Mouse (Mus musculus) MEL (cell line): ENCODE measurements around the gene Rnaseh1. TPM values are rescaled to one million over a fixed set of nuclear protein-coding genes. Genes with fewer than 3 reads are reported as not detected.

Experiments used
- DNase-seq: peaks from one replicate; pipeline ENCODE4 v3.0.0; 2011; ENCODE audit warnings: low read depth, low spot score
- H3K27ac ChIP-seq: 2 replicates; pipeline ENCODE4 v1.5.1; 2012; ENCODE audit warnings: low read depth, mild to moderate bottlenecking, control low read depth, low read length, moderate library complexity; ENCODE audit not compliant: control insufficient read depth
- H3K27me3 ChIP-seq, 2 experiments: fragments of 150-350 bp in 1 of 2; sonication (generic) in 1 of 2; 2 replicates each; pipeline ENCODE4 v1.6.1; 2012; ENCODE audit warnings: low read length in 2 of 2, mild to moderate bottlenecking in 2 of 2, improper control_type of control experiment in 1 of 2, moderate library complexity in 1 of 2; ENCODE audit not compliant: insufficient read depth in 2 of 2, control insufficient read depth in 1 of 2
- H3K36me3 ChIP-seq, 2 experiments: 2 replicates each; pipeline ENCODE4 v1.6.1; 2012 to 2014; ENCODE audit warnings: low read length in 2 of 2, improper control_type of control experiment in 1 of 2, inconsistent platforms in 1 of 2, mild to moderate bottlenecking in 1 of 2; ENCODE audit not compliant: insufficient read depth in 2 of 2, control insufficient read depth in 1 of 2
- H3K4me1 ChIP-seq, 2 experiments: fragments of 150-350 bp in 1 of 2; sonication (generic) in 1 of 2; 2 replicates each; pipeline ENCODE4 v1.6.1; 2012; ENCODE audit warnings: low read length in 2 of 2, improper control_type of control experiment in 1 of 2, mild to moderate bottlenecking in 1 of 2; ENCODE audit not compliant: insufficient read depth in 2 of 2, control insufficient read depth in 1 of 2
- H3K4me3 ChIP-seq, 2 experiments: fragments of 150-350 bp in 1 of 2; sonication (generic) in 1 of 2; 2 replicates each; pipeline ENCODE4 v1.5.1; 2012; ENCODE audit warnings: low read depth in 2 of 2, low read length in 2 of 2, mild to moderate bottlenecking in 2 of 2, moderate library complexity in 2 of 2, control low read depth in 1 of 2, improper control_type of control experiment in 1 of 2; ENCODE audit not compliant: control insufficient read depth in 1 of 2, insufficient read depth in 1 of 2
- H3K79me2 ChIP-seq: 2 replicates; pipeline ENCODE4 v1.6.1; 2012; ENCODE audit warnings: mild to moderate bottlenecking, low read length, moderate library complexity; ENCODE audit not compliant: control insufficient read depth, poor library complexity, insufficient read depth
- H3K9ac ChIP-seq: 2 replicates; pipeline ENCODE4 v1.6.1; 2012; ENCODE audit warnings: low read depth, mild to moderate bottlenecking, control low read depth, low read length, moderate library complexity; ENCODE audit not compliant: control insufficient read depth, poor library complexity, severe bottlenecking
- H3K9me3 ChIP-seq: fragments of 150-350 bp; sonication (generic); replicated peaks from 2 replicates; pipeline ENCODE4 v1.6.1; 2012; ENCODE audit warnings: mild to moderate bottlenecking, low read length, improper control_type of control experiment, moderate library complexity; ENCODE audit not compliant: insufficient read depth
- BHLHE40 ChIP-seq: IDR thresholded peaks from 2 replicates; pipeline ENCODE4 v1.6.1; 2012; ENCODE audit warnings: low read depth, mild to moderate bottlenecking, inconsistent platforms, low read length, improper control_type of control experiment, borderline replicate concordance
- CHD1 ChIP-seq: IDR thresholded peaks from 2 replicates; pipeline ENCODE4 v1.6.1; 2012; ENCODE audit warnings: low read depth, mild to moderate bottlenecking, inconsistent platforms, low read length, improper control_type of control experiment
- CTCF ChIP-seq, 3 experiments: IDR thresholded peaks in 2 of 3; conservative IDR thresholded peaks in 1 of 3; 2 replicates each; pipeline ENCODE4 v1.5.1; 2011 to 2012; ENCODE audit warnings: low read length in 3 of 3, low read depth in 2 of 3, mild to moderate bottlenecking in 2 of 3, improper control_type of control experiment in 1 of 3, inconsistent platforms in 1 of 3, mixed read lengths in 1 of 3, moderate library complexity in 1 of 3; ENCODE audit not compliant: control insufficient read depth in 1 of 3, insufficient read depth in 1 of 3, poor library complexity in 1 of 3, severe bottlenecking in 1 of 3
- EP300 ChIP-seq, 2 experiments: IDR thresholded peaks; 2 replicates each; pipeline ENCODE4 v1.6.1; 2011; ENCODE audit warnings: improper control_type of control experiment in 2 of 2, low read length in 2 of 2, low read depth in 1 of 2, mild to moderate bottlenecking in 1 of 2
- HCFC1 ChIP-seq: IDR thresholded peaks from 2 replicates; pipeline ENCODE4 v1.6.1; 2012; ENCODE audit warnings: low read depth, mild to moderate bottlenecking, inconsistent platforms, low read length, improper control_type of control experiment, moderate library complexity
- JUND ChIP-seq: IDR thresholded peaks from 2 replicates; pipeline ENCODE4 v1.6.1; 2011; ENCODE audit warnings: low read depth, mild to moderate bottlenecking, improper control_type of control experiment, low read length
- KAT2A ChIP-seq: conservative IDR thresholded peaks from 2 replicates; pipeline ENCODE4 v1.6.1; 2012; ENCODE audit warnings: low read depth, low read length, improper control_type of control experiment, inconsistent platforms
- MAFK ChIP-seq: IDR thresholded peaks from 2 replicates; pipeline ENCODE4 v1.6.1; 2011; ENCODE audit warnings: low read depth, mild to moderate bottlenecking, low read length, improper control_type of control experiment, borderline replicate concordance
- MXI1 ChIP-seq: IDR thresholded peaks from 2 replicates; pipeline ENCODE4 v1.6.1; 2011; ENCODE audit warnings: mild to moderate bottlenecking, low read depth, low read length, improper control_type of control experiment
- MYC ChIP-seq: IDR thresholded peaks from 2 replicates; pipeline ENCODE4 v1.6.1; 2011; ENCODE audit warnings: low read depth, mild to moderate bottlenecking, low read length, improper control_type of control experiment, moderate library complexity
- NRF1 ChIP-seq: IDR thresholded peaks from 2 replicates; pipeline ENCODE4 v1.6.1; 2014; ENCODE audit warnings: low read depth, mild to moderate bottlenecking, inconsistent platforms, low read length, improper control_type of control experiment, moderate library complexity; ENCODE audit not compliant: poor library complexity, insufficient read depth, severe bottlenecking
- POLR2AphosphoS2 ChIP-seq: IDR thresholded peaks from 2 replicates; pipeline ENCODE4 v1.6.1; 2011; ENCODE audit warnings: low read length, improper control_type of control experiment
- POLR2AphosphoS5 ChIP-seq: IDR thresholded peaks from 2 replicates; pipeline ENCODE4 v1.6.1; 2012; ENCODE audit warnings: low read depth, borderline replicate concordance, mild to moderate bottlenecking, inconsistent platforms, low read length, moderate library complexity, mixed read lengths
- RCOR1 ChIP-seq: IDR thresholded peaks from 2 replicates; pipeline ENCODE4 v1.6.1; 2012; ENCODE audit warnings: low read depth, mild to moderate bottlenecking, inconsistent platforms, low read length, improper control_type of control experiment
- SIN3A ChIP-seq: IDR thresholded peaks from 2 replicates; pipeline ENCODE4 v1.6.1; 2012; ENCODE audit warnings: low read length, improper control_type of control experiment, inconsistent platforms
- TBP ChIP-seq: IDR thresholded peaks from 2 replicates; pipeline ENCODE4 v1.8.0; 2011; ENCODE audit warnings: low read depth, low read length, improper control_type of control experiment
- TCF12 ChIP-seq: IDR thresholded peaks from 2 replicates; pipeline ENCODE4 v1.6.1; 2014; ENCODE audit warnings: low read depth, mild to moderate bottlenecking, inconsistent platforms, low read length, improper control_type of control experiment, moderate library complexity
- ZMIZ1 ChIP-seq: IDR thresholded peaks from 2 replicates; pipeline ENCODE4 v1.6.1; 2012; ENCODE audit warnings: low read depth, mild to moderate bottlenecking, inconsistent platforms, low read length, improper control_type of control experiment, moderate library complexity
- polyA plus RNA-seq, 2 experiments: library from polyadenylated mRNA; stranded (reverse) in 1 of 2; unstranded in 1 of 2; fragments of >175 nt in 1 of 2; fragments of >200 nt in 1 of 2; gene quantifications; 2 replicates each; pipeline versions ENCODE4 v1.2.1 to v1.2.4; 2012; ENCODE audit warnings: low replicate concordance in 2 of 2, low read depth in 1 of 2; ENCODE audit not compliant: insufficient read length in 2 of 2, insufficient read depth in 1 of 2, missing spikeins in 1 of 2
- total RNA-seq: library from RNA; depleted of rRNA; stranded (reverse); fragments of 300-350 nt; gene quantifications from 2 replicates; pipeline ENCODE4 v1.2.3, GENCODE M21; 2012

Gene Rnaseh1
- total and polyA plus RNA-seq, 3 experiments, result 36.5 to 47.9 TPM; not detected in 1

DNA sequence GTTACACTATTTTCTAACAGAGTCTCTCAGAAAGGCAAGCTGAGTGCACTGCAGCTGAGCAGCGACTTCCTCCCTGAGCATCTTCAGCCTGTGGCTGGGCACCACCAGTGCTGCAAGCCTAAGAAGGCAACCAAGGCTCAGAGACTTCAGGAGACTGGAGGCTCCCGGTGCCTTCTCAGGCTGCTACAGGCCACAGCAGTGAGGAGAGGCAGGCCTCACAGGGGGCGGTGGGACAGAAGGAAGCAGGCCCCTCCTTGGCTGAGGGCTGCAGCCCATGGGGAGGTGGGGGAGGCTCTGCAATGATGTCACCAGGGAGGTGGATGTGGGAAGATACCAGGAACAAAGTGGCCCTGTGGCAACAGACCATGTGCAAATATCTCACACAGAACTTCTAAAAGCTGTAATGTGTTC, 50.7 kb downstream of the Rnaseh1 start:
- Histone ChIP-seq H3K9ac (no peak overlapping the region), H3K36me3 (peaks cover 0 to 2% of the 10 kb centered on the region in 2 experiments; a peak in 1 of 4 replicates), H3K4me3 (no peak overlapping the region), H3K79me2 (no peaks in the 10 kb centered on the region), H3K27ac (no peak overlapping the region), H3K27me3 (no peaks in the 10 kb centered on the region), H3K9me3 (no peaks in the 10 kb centered on the region), H3K4me1 (no peaks in the 10 kb centered on the region)
- TF ChIP-seq SIN3A, result no peak
- no peak for TF ChIP-seq KAT2A
- no peak for TF ChIP-seq BHLHE40
- no peak for TF ChIP-seq MXI1
- TF ChIP-seq TBP, result no peak
- no peak for DNase-seq

DNA sequence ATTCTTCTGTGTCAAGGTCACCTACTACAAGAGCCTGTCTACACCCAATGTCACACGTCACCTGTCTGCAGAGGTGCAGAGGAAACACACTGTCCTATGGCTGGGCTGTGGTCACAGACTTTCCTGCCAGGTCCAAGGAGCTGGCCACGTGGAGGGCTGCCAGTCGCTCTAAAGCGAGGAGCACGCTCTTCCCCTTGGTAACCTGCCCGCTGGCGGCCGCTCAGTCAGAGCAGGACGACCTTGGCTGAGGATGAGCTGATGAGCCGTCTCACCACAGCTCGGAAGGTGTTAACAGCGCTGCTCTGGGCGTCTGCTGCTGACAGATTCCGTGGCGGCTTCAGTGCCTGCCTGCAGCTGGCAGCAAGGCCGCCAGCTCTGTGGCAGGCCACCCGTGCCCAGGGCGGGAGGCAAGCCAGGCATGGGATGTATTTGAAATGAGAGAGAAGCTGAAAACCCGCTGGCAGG, 51.2 kb downstream of the Rnaseh1 start:
- peaks cover 0 to 2% of the 10 kb centered on the region in 2 experiments; a peak in 1 of 4 replicates for H3K36me3 ChIP-seq
- no peak for DNase-seq
- no peak overlapping the region for H3K27ac ChIP-seq
- no peak overlapping the region for H3K9ac ChIP-seq
- no peaks in the 10 kb centered on the region for H3K27me3 ChIP-seq
- H3K79me2 ChIP-seq, result no peaks in the 10 kb centered on the region
- TF ChIP-seq POLR2AphosphoS5, result no peak
- no peak for TF ChIP-seq NRF1
- TF ChIP-seq HCFC1, result no peak
- no peak for TF ChIP-seq MYC
- TF ChIP-seq CTCF (IDR thresholded peaks at IDR 0.05 in 2 of 3, conservative IDR thresholded peaks at IDR 0.05 in 1 of 3; ENCODE audit: control insufficient read depth in 1 of 3, insufficient read depth in 1 of 3, low read depth in 2 of 3, low read length in 3 of 3, poor library complexity in 1 of 3, severe bottlenecking in 1 of 3), result no peak
- no peak for TF ChIP-seq MAFK
- no peak for TF ChIP-seq JUND
- TF ChIP-seq TCF12, result no peak
- TF ChIP-seq TBP, result no peak
- H3K4me1 ChIP-seq, result no peaks in the 10 kb centered on the region
- no peaks in the 10 kb centered on the region for H3K9me3 ChIP-seq
- H3K4me3 ChIP-seq, result no peak overlapping the region

DNA sequence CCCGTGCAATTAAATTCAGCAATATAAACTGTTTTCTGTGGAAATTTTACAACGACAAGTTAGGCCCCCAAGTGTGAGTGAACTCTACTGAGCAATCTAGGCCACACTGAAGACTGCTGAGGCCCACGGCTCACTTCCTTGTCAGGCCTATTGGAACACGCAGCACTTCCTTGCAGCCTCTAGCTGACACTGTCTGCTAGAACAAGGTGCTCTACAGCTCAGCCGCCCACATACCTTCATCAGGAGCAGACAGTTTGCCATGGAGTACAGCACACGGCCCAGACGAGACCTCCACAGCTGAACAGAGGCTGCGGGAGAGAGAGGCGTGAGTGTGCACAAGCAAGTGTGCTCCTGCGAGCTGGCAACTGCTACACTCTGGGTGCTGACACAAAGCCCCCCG, 51.9 kb downstream of the Rnaseh1 start:
- TF ChIP-seq CHD1 (no peak), RCOR1 (no peak), TCF12 (no peak), NRF1 (no peak), POLR2AphosphoS2 (no peak), EP300 (IDR thresholded peaks at IDR 0.05; ENCODE audit: low read depth in 1 of 2, low read length in 2 of 2) (no peak), ZMIZ1 (no peak), MXI1 (no peak)
- no peak overlapping the region for H3K27ac ChIP-seq
- no peaks in the 10 kb centered on the region for H3K4me1 ChIP-seq
- H3K4me3 ChIP-seq, result no peak overlapping the region
- DNase-seq, result no peak
- peaks cover 0 to 2% of the 10 kb centered on the region in 2 experiments; a peak in 1 of 4 replicates for H3K36me3 ChIP-seq
- H3K9me3 ChIP-seq, result no peaks in the 10 kb centered on the region
- no peaks in the 10 kb centered on the region for H3K79me2 ChIP-seq
- H3K27me3 ChIP-seq, result no peaks in the 10 kb centered on the region
- H3K9ac ChIP-seq, result no peak overlapping the region
